Comparison of ENCODE assay signal across 8 mouse cellular contexts in genomic region chr4:109657851-109658500, GRCm38 (mm10). TPM values are rescaled to one million over a fixed set of nuclear protein-coding genes. Genes with fewer than 3 reads are reported as not detected.
DNase-seq lines count a peak whose midpoint lies in the region; ATAC-seq and TF ChIP-seq lines count a peak whose summit lies in the region.

No protein-coding gene starts in this region.

- WGBS in embryonic facial prominence, embryonic 14.5 days, result 2% methylated on average over 20 of the region's 20 CpGs
- WGBS in intestine, embryonic 14.5 days, result 3% methylated on average over 20 of the region's 20 CpGs
- 3% methylated on average over 20 of the region's 20 CpGs for WGBS in midbrain, embryonic 16.5 days

- H3K36me3 ChIP-seq in embryonic facial prominence, embryonic 14.5 days (ENCODE audit: control insufficient read depth, insufficient read depth, low read length), result no peaks in the 10 kb centered on the region
- no peaks in the 10 kb centered on the region for H3K36me3 ChIP-seq in intestine, embryonic 14.5 days (ENCODE audit: control insufficient read depth, insufficient read depth, low read length)
- H3K36me3 ChIP-seq in midbrain, embryonic 16.5 days (ENCODE audit: control insufficient read depth, insufficient read depth, low read length), result no peaks in the 10 kb centered on the region

- intact Hi-C loops in gastrocnemius, adult 2 months (cut with DNase I), result no loop called here

- H3K4me2 ChIP-seq in embryonic facial prominence, embryonic 14.5 days (ENCODE audit: low read depth, low read length), result peak overlapping the region; percentile 70
- H3K4me2 ChIP-seq in intestine, embryonic 14.5 days (ENCODE audit: low read length), result peak overlapping the region; percentile 31
- H3K4me2 ChIP-seq in midbrain, embryonic 16.5 days (ENCODE audit: low read length), result peak overlapping the region; percentile 54

- H3K4me1 ChIP-seq in embryonic facial prominence, embryonic 14.5 days (ENCODE audit: control insufficient read depth, insufficient read depth, low read length), result peaks cover 4% of the 10 kb centered on the region
- H3K4me1 ChIP-seq in intestine, embryonic 14.5 days (replicated peaks; ENCODE audit: control insufficient read depth, insufficient read depth, low read length), result peaks cover 7% of the 10 kb centered on the region; the same call in 1 of the 2 replicates
- peaks cover 5% of the 10 kb centered on the region for H3K4me1 ChIP-seq in midbrain, embryonic 16.5 days (ENCODE audit: control insufficient read depth, insufficient read depth, low read length)

- peak overlapping the region; percentile 91 for H3K27ac ChIP-seq in gastrocnemius, adult 2 months
- H3K27ac ChIP-seq in embryonic facial prominence, embryonic 14.5 days (replicated peaks; ENCODE audit: low read depth, low read length), result no peak overlapping the region
- no peak overlapping the region for H3K27ac ChIP-seq in intestine, embryonic 14.5 days (ENCODE audit: low read depth)
- no peak overlapping the region for H3K27ac ChIP-seq in midbrain, embryonic 16.5 days (ENCODE audit: low read length)

- TF ChIP-seq CTCF in gastrocnemius, adult 2 months (IDR thresholded peaks at IDR 0.05), result no peak

- no peak for ATAC-seq in embryonic facial prominence, embryonic 14.5 days (ENCODE audit: low read depth)
- no peak for ATAC-seq in intestine, embryonic 14.5 days (replicated peaks; ENCODE audit: low FRiP score, low TSS enrichment, low read depth)
- no peak for ATAC-seq in midbrain, embryonic 16.5 days

- no peak for DNase-seq in gastrocnemius, adult 2 months
- no peak for DNase-seq in gastrocnemius, postnatal 4 days (ENCODE audit: low spot score in 2 of 2)
- peak; percentile 26 to 33 for DNase-seq in B cell, adult 2 months
- DNase-seq in embryonic facial prominence, embryonic 14.5 days (ENCODE audit: low spot score), result no peak
- no peak for DNase-seq in intestine, embryonic 14.5 days (ENCODE audit: low spot score)
- no peak for DNase-seq in frontal cortex, postnatal 25 days (ENCODE audit: low spot score in 2 of 2)
- no peak for DNase-seq in gastrocnemius, adult 18-20 months (ENCODE audit: low spot score)

- H3K4me3 ChIP-seq in gastrocnemius, adult 2 months, result peak overlapping the region; percentile 90
- peak overlapping the region; percentile 40 for H3K4me3 ChIP-seq in embryonic facial prominence, embryonic 14.5 days (ENCODE audit: low read depth, low read length)
- peak overlapping the region; percentile 27; the same call in 1 of the 2 replicates for H3K4me3 ChIP-seq in intestine, embryonic 14.5 days (ENCODE audit: low read depth, low read length)
- H3K4me3 ChIP-seq in midbrain, embryonic 16.5 days (ENCODE audit: low read depth, low read length), result peak overlapping the region; percentile 28; the same call in 1 of the 2 replicates

- H3K9me3 ChIP-seq in embryonic facial prominence, embryonic 14.5 days (ENCODE audit: control insufficient read depth, low read length), result no peaks in the 10 kb centered on the region
- H3K9me3 ChIP-seq in intestine, embryonic 14.5 days (ENCODE audit: control insufficient read depth, low read length), result no peaks in the 10 kb centered on the region
- no peaks in the 10 kb centered on the region for H3K9me3 ChIP-seq in midbrain, embryonic 16.5 days (replicated peaks; ENCODE audit: control insufficient read depth, low read length, poor library complexity, severe bottlenecking)

- peaks cover 82% of the 10 kb centered on the region for H3K27me3 ChIP-seq in embryonic facial prominence, embryonic 14.5 days (replicated peaks; ENCODE audit: control insufficient read depth, insufficient read depth, low read length)
- H3K27me3 ChIP-seq in intestine, embryonic 14.5 days (replicated peaks; ENCODE audit: control insufficient read depth, insufficient read depth, low read length), result peaks cover 91% of the 10 kb centered on the region
- peaks cover 31% of the 10 kb centered on the region for H3K27me3 ChIP-seq in midbrain, embryonic 16.5 days (ENCODE audit: control insufficient read depth, insufficient read depth, low read depth, low read length)

- 0 out of 2 replicates have a peak overlapping the region, but pooled peaks have one; percentile 42 for H3K9ac ChIP-seq in embryonic facial prominence, embryonic 14.5 days (ENCODE audit: low read depth, low read length)
- H3K9ac ChIP-seq in intestine, embryonic 14.5 days (ENCODE audit: low read length), result no peak overlapping the region
- H3K9ac ChIP-seq in midbrain, embryonic 16.5 days (ENCODE audit: low read depth, low read length), result no peak overlapping the region

RNA-seq across cellular contexts. Expression of gene Cdkn2c, which starts 9.0 kb away (rescaled TPM):
- 10 to 100 TPM in 1 of 2 experiments, 1 to 10 TPM in 1; 8.2 to 14.0 TPM for total RNA-seq in gastrocnemius, adult 2 months (2021)
- 10 to 100 TPM; 32.2 to 37.4 TPM for total RNA-seq in gastrocnemius, postnatal 4 days (2021)
- 12.0 and 15.8 TPM in 2 replicates for polyA plus RNA-seq in embryonic facial prominence, embryonic 14.5 days (2014; fragmentation: Nextera tagmentation; extraction: Ambion mirVana)
- 5.7 and 6.2 TPM in 2 replicates for polyA plus RNA-seq in intestine, embryonic 14.5 days (2014; fragmentation: Nextera tagmentation; extraction: Ambion mirVana)
- polyA plus RNA-seq in midbrain, embryonic 16.5 days (2015; fragmentation: Nextera tagmentation; extraction: Ambion mirVana), result 1.7 and 2.0 TPM in 2 replicates
- 10 to 100 TPM; 13.9 to 17.8 TPM for total RNA-seq in gastrocnemius, adult 18-20 months (2021)

RNA-seq across cellular contexts. Expression of gene Faf1, which starts 18.4 kb away (rescaled TPM):
- 10 to 100 TPM; 40.7 to 45.6 TPM for total RNA-seq in gastrocnemius, adult 2 months (2021)
- 10 to 100 TPM; 26.7 to 26.8 TPM for total RNA-seq in gastrocnemius, postnatal 4 days (2021)
- 27.9 and 29.3 TPM in 2 replicates for polyA plus RNA-seq in embryonic facial prominence, embryonic 14.5 days (2014; fragmentation: Nextera tagmentation; extraction: Ambion mirVana)
- 30.4 and 32.6 TPM in 2 replicates for polyA plus RNA-seq in intestine, embryonic 14.5 days (2014; fragmentation: Nextera tagmentation; extraction: Ambion mirVana)
- 29.9 and 32.0 TPM in 2 replicates for polyA plus RNA-seq in midbrain, embryonic 16.5 days (2015; fragmentation: Nextera tagmentation; extraction: Ambion mirVana)
- 10 to 100 TPM; 39.8 to 41.3 TPM for total RNA-seq in gastrocnemius, adult 18-20 months (2021)

Comparison
In these comparisons a context has a peak if more than half of its experiments do, and no peak if none do; other contexts are left out.
1. DNase-seq: peak in B cell, adult 2 months (2 of 2); none in gastrocnemius, adult 2 months (single experiment), gastrocnemius, postnatal 4 days (0 of 2), embryonic facial prominence, embryonic 14.5 days (single experiment), intestine, embryonic 14.5 days (single experiment), frontal cortex, postnatal 25 days (0 of 2) and gastrocnemius, adult 18-20 months (single experiment).
2. H3K4me3 ChIP-seq: peak in every context shown above with its lines; median percentile 90 in gastrocnemius, adult 2 months; 40 in embryonic facial prominence, embryonic 14.5 days; 28 in midbrain, embryonic 16.5 days; 27 in intestine, embryonic 14.5 days.
3. Peak in every context shown above with its lines, with median percentiles within 50 percentile points of each other: H3K4me2 ChIP-seq.